Mouse (Mus musculus) mesoderm, embryonic 11.5 days (tissue): ENCODE results near the gene Vmn2r105.

Experiments
- DNase-seq: peaks from one replicate; pipeline ENCODE4 v3.0.0-alpha.2; 2012; ENCODE audit warnings: low read depth, low spot score

Vmn2r105 gene

GRCm38 (mm10) chr17:20234952-20235351 is at the start of gene Vmn2r105:
Gene Vmn2r105, minus strand, starts transcription at chr17:20235052.
- DNase-seq, result no peak

DNA sequence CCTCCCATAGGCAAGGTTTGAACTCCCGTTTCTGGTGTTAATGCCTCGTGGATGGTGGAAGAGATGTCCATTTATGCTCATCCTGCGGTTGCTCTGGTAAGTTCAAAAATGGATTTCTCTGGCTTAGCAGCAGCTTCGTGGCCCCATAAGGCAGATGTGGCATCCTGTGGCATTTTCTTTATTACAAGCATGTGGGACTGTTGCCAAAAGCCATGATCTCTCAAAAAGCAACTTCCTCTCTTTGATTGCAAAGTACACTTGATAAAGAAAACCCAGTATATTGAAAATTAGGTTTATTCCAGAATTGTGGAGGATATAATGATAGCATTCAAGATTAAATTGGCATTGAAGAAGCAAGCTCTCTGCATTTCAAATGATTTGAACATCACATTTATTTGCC is 20.7 kb upstream of the Vmn2r105 start:
- no peak for DNase-seq

- no peak for DNase-seq
These were observed 51.9 kb downstream of the Vmn2r105 start, which contains the start of gene Fpr-rs6 for GRCm38 (mm10) chr17:20182997-20183396. Gene Fpr-rs6, minus strand, starts transcription at chr17:20183097.
